Mouse (Mus musculus): ENCODE measurements around the gene Xpo4. TPM values are rescaled to one million over a fixed set of nuclear protein-coding genes. Genes with fewer than 3 reads are reported as not detected.
"Not testable (repeated sequence)": the region's sequence is repeated elsewhere in the genome, so short reads cannot be mapped to it uniquely, and the experiment has no call there.

Gene Xpo4
- polyA plus RNA-seq, 1 experiment from 2014 or later: 20.4 TPM

GRCm38 (mm10) chr14:57699016-57699415 lies 33.8 kb upstream of the Xpo4 start:
- no peak overlapping the region for H3K9ac ChIP-seq
- no peak overlapping the region for H3K4me2 ChIP-seq
- H3K27ac ChIP-seq: no peak overlapping the region
- ATAC-seq (ENCODE audit: insufficient read depth, low FRiP score, low read depth): no peak
- 82% methylated on average over 10 of the region's 10 CpGs for WGBS
- no peaks in the 10 kb centered on the region for H3K9me3 ChIP-seq
- peaks cover 4% of the 10 kb centered on the region; the same call in 1 of the 2 replicates for H3K4me1 ChIP-seq
- H3K4me3 ChIP-seq (replicated peaks): no peak overlapping the region
- H3K27me3 ChIP-seq (replicated peaks): no peaks in the 10 kb centered on the region
- peaks cover 33% of the 10 kb centered on the region for H3K36me3 ChIP-seq

GRCm38 (mm10) chr14:57696066-57696465 lies 30.8 kb upstream of the Xpo4 start:
- no peak overlapping the region for H3K4me2 ChIP-seq
- peaks cover 38% of the 10 kb centered on the region for H3K36me3 ChIP-seq
- no peak overlapping the region for H3K9ac ChIP-seq
- H3K9me3 ChIP-seq: no peaks in the 10 kb centered on the region
- H3K4me3 ChIP-seq (replicated peaks): no peak overlapping the region
- ATAC-seq (ENCODE audit: insufficient read depth, low FRiP score, low read depth): no peak
- H3K27me3 ChIP-seq (replicated peaks): no peaks in the 10 kb centered on the region
- WGBS: 88% methylated on average over 15 of the region's 15 CpGs
- H3K4me1 ChIP-seq: no peaks in the 10 kb centered on the region
- no peak overlapping the region for H3K27ac ChIP-seq

- Histone ChIP-seq H3K36me3 (peaks cover 37% of the 10 kb centered on the region), H3K9me3 (no peaks in the 10 kb centered on the region), H3K27ac (no peak overlapping the region), H3K4me3 (replicated peaks) (no peak overlapping the region), H3K4me2 (no peak overlapping the region), H3K4me1 (no peaks in the 10 kb centered on the region), H3K9ac (no peak overlapping the region), H3K27me3 (replicated peaks) (no peaks in the 10 kb centered on the region)
- WGBS: 88% methylated on average over 8 of the region's 8 CpGs
- ATAC-seq (ENCODE audit: insufficient read depth, low FRiP score, low read depth): no peak
Measured at GRCm38 (mm10) chr14:57695550-57695949, 30.3 kb upstream of the Xpo4 start.

GRCm38 (mm10) chr14:57694246-57694645 lies 29.0 kb upstream of the Xpo4 start:
- Histone ChIP-seq H3K27ac (no peak overlapping the region), H3K9me3 (no peaks in the 10 kb centered on the region), H3K27me3 (replicated peaks) (no peaks in the 10 kb centered on the region), H3K4me2 (no peak overlapping the region), H3K4me1 (no peaks in the 10 kb centered on the region), H3K9ac (no peak overlapping the region), H3K4me3 (replicated peaks) (no peak overlapping the region), H3K36me3 (peaks cover 24% of the 10 kb centered on the region)
- 85% methylated on average over 16 of the region's 16 CpGs for whole genome bisulfite sequencing
- no peak for ATAC-seq (ENCODE audit: insufficient read depth, low FRiP score, low read depth)

GRCm38 (mm10) chr14:57692517-57693130 lies 27.4 kb upstream of the Xpo4 start:
- no peaks in the 10 kb centered on the region for H3K4me1 ChIP-seq
- H3K4me3 ChIP-seq (replicated peaks): no peak overlapping the region
- H3K9me3 ChIP-seq: no peaks in the 10 kb centered on the region
- 80% methylated on average over 17 of the region's 17 CpGs for WGBS
- peaks cover 18% of the 10 kb centered on the region for H3K36me3 ChIP-seq
- ATAC-seq (ENCODE audit: insufficient read depth, low FRiP score, low read depth): 0 out of 2 replicates have a peak, but pooled peaks have one; percentile 67
- no peak overlapping the region for H3K9ac ChIP-seq
- H3K27me3 ChIP-seq (replicated peaks): no peaks in the 10 kb centered on the region
- no peak overlapping the region for H3K4me2 ChIP-seq
- H3K27ac ChIP-seq: no peak overlapping the region

GRCm38 (mm10) chr14:57691316-57691715 lies 26.1 kb upstream of the Xpo4 start:
- Histone ChIP-seq H3K9me3 (no peaks in the 10 kb centered on the region), H3K27me3 (replicated peaks) (no peaks in the 10 kb centered on the region), H3K4me1 (no peaks in the 10 kb centered on the region), H3K36me3 (peaks cover 18% of the 10 kb centered on the region), H3K27ac (no peak overlapping the region), H3K4me3 (replicated peaks) (no peak overlapping the region), H3K9ac (no peak overlapping the region), H3K4me2 (no peak overlapping the region)
- 96% methylated on average over 24 of the region's 24 CpGs for WGBS
- no peak for ATAC-seq (ENCODE audit: insufficient read depth, low FRiP score, low read depth)

GRCm38 (mm10) chr14:57690681-57691080 lies 25.5 kb upstream of the Xpo4 start:
- Histone ChIP-seq H3K27ac (no peak overlapping the region), H3K27me3 (replicated peaks) (no peaks in the 10 kb centered on the region), H3K4me2 (no peak overlapping the region), H3K4me3 (replicated peaks) (no peak overlapping the region), H3K4me1 (no peaks in the 10 kb centered on the region), H3K36me3 (peaks cover 12% of the 10 kb centered on the region), H3K9ac (no peak overlapping the region), H3K9me3 (no peaks in the 10 kb centered on the region)
- 87% methylated on average over 8 of the region's 8 CpGs for WGBS
- ATAC-seq (ENCODE audit: insufficient read depth, low FRiP score, low read depth): no peak

- H3K36me3 ChIP-seq; H3K27me3 ChIP-seq (replicated peaks); H3K9ac ChIP-seq; H3K4me2 ChIP-seq; H3K9me3 ChIP-seq; ATAC-seq (ENCODE audit: insufficient read depth, low FRiP score, low read depth); H3K4me1 ChIP-seq; H3K27ac ChIP-seq; H3K4me3 ChIP-seq (replicated peaks): not testable (repeated sequence)
- WGBS: 89% methylated on average over 7 of the region's 7 CpGs
Measured at GRCm38 (mm10) chr14:57688066-57688465, 22.8 kb upstream of the Xpo4 start.

- Histone ChIP-seq H3K4me3 (replicated peaks) (no peak overlapping the region), H3K9me3 (no peaks in the 10 kb centered on the region), H3K4me2 (no peak overlapping the region), H3K36me3 (peaks cover 5% of the 10 kb centered on the region; the same call in 1 of the 2 replicates), H3K4me1 (no peaks in the 10 kb centered on the region), H3K27ac (no peak overlapping the region), H3K27me3 (replicated peaks) (no peaks in the 10 kb centered on the region), H3K9ac (no peak overlapping the region)
- no peak for ATAC-seq (ENCODE audit: insufficient read depth, low FRiP score, low read depth)
- 81% methylated on average over 5 of the region's 5 CpGs for WGBS
Measured at GRCm38 (mm10) chr14:57687441-57687840, 22.2 kb upstream of the Xpo4 start.

- Histone ChIP-seq H3K27ac (no peak overlapping the region), H3K36me3 (peaks cover 2% of the 10 kb centered on the region; the same call in 1 of the 2 replicates), H3K27me3 (replicated peaks) (no peaks in the 10 kb centered on the region), H3K9me3 (no peaks in the 10 kb centered on the region), H3K4me1 (no peaks in the 10 kb centered on the region), H3K9ac (no peak overlapping the region), H3K4me2 (no peak overlapping the region), H3K4me3 (replicated peaks) (no peak overlapping the region)
- 93% methylated on average over 6 of the region's 6 CpGs for WGBS
- ATAC-seq (ENCODE audit: insufficient read depth, low FRiP score, low read depth): no peak
Measured at GRCm38 (mm10) chr14:57686647-57687046, 21.4 kb upstream of the Xpo4 start.

GRCm38 (mm10) chr14:57684579-57684978 lies 19.3 kb upstream of the Xpo4 start:
- no peaks in the 10 kb centered on the region for H3K27me3 ChIP-seq (replicated peaks)
- H3K4me1 ChIP-seq: no peaks in the 10 kb centered on the region
- no peak overlapping the region for H3K4me2 ChIP-seq
- H3K9me3 ChIP-seq: no peaks in the 10 kb centered on the region
- ATAC-seq (ENCODE audit: insufficient read depth, low FRiP score, low read depth): no peak
- H3K9ac ChIP-seq: no peak overlapping the region
- H3K36me3 ChIP-seq: no peaks in the 10 kb centered on the region
- H3K4me3 ChIP-seq (replicated peaks): no peak overlapping the region
- 3% methylated on average over 1 of the region's 1 CpGs for WGBS
- H3K27ac ChIP-seq: no peak overlapping the region

- no peak overlapping the region for H3K4me2 ChIP-seq
- WGBS: 79% methylated on average over 4 of the region's 4 CpGs
- no peaks in the 10 kb centered on the region for H3K4me1 ChIP-seq
- H3K9ac ChIP-seq: no peak overlapping the region
- H3K4me3 ChIP-seq (replicated peaks): no peak overlapping the region
- H3K27me3 ChIP-seq (replicated peaks): no peaks in the 10 kb centered on the region
- no peaks in the 10 kb centered on the region for H3K9me3 ChIP-seq
- no peaks in the 10 kb centered on the region for H3K36me3 ChIP-seq
- H3K27ac ChIP-seq: no peak overlapping the region
- no peak for ATAC-seq (ENCODE audit: insufficient read depth, low FRiP score, low read depth)
Measured at GRCm38 (mm10) chr14:57682751-57683150, 17.5 kb upstream of the Xpo4 start.
